Mouse (Mus musculus) ovary, adult 2 months (tissue): Measurements from ENCODE around the gene Fjx1. TPM values are rescaled to one million over a fixed set of nuclear protein-coding genes. Genes with fewer than 3 reads are reported as not detected.

Experiments used
- polyA plus RNA-seq: library from polyadenylated mRNA; depleted of rRNA; stranded (reverse); fragments of >200 nt; gene quantifications from 2 replicates; pipeline ENCODE4 v1.2.3, GENCODE M21; 2012; rRNA removed

The Fjx1 gene
- polyA plus RNA-seq, result 11.0 and 15.9 TPM in 2 replicates

DNA sequence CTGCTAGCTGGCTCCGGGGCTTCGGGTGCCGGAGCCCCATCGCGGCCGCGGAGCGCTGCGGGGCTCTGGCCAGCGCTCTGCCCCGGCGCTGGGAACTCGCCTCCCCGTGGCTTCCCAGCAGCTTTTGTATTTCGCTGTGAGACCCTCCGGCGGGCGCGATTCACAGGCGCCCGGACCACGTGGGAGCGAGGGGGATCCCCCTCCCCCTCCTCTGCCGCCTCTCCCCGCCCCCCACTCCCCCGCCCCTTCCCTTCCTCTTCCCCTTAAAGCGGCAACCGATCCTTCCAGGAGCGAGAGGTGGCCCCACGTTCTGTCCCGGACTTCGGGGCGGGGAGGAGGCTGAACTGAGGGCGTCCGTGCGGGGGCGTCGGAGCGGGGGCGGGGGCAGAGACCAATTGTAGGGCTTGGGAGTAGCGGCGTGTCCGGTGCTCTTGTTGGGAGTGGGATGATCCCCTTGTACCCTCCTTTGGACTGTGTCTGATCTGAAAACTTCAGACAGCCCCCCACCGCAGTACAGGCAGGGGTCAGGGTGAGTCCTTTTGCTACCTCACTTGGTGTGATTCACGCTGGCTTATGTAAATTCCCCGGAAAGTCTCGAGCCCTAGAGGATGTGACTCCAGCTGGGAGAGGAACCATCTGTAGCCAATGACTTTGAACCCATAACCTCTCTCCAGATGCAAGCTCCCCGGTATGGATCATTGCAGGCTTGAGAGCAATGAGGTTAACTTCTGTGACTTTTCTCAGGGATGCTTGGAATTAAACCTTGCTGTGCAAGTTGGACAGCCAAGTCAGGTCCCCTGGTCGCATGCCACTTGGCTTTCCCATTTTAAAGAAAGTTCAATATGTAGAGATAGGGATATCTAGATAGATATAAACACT lies at the start of gene Fjx1:
Fjx1 (minus strand) TSS at position 829 of the 879 bp plus-strand sequence.

DNA sequence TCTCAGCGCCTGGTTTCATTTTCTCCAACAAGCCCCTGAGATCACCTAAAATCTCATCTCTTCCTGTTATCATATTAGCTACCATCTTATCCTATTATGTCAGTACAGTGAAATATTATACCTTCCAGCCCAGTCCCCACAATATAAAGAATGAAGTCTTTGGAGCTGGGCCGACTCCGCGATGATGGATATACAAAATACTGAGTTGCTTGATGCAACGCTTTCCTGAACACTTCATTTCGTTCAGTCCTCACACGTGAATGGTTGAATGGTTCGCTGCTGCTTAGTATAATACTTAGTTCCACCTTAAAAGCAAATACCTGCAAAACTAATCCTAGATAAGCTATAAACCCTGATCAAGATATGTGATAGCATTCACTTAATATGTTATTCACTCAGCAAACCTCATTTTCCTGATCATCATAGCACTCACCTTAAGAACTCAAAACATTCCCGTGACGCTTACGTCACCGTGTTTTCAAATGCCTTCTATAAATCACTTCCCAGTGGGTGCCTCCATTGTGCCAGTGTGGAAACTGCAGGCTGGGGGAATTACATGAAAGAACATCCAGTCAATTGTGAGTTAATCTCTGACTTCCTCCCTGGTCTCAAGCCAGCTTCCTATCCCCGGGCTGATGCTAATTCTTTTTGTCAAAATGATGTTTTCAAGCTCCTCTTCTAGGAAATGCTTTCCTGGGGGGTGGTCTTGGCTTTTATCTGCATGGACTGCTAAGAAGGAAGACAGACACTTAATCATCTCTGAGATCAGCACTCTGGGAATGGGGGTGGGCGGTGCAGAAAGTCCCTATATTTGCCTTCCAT lies 44.7 kb downstream of the Fjx1 start, which contains the start of gene Trim44:
Trim44 (minus strand) TSS at position 466 of the 822 bp plus-strand sequence.

Other genes with a start within 250 kb of the Fjx1 start
- gene Trim44, start 44.7 kb downstream of the Fjx1 start, polyA plus RNA-seq, result 36.0 and 42.0 TPM in 2 replicates
- gene Pamr1, start 97.5 kb upstream of the Fjx1 start, polyA plus RNA-seq, result 11.9 and 25.6 TPM in 2 replicates
- gene Slc1a2, start 206.2 kb upstream of the Fjx1 start, polyA plus RNA-seq, result 0.03 and 0.23 TPM in 2 replicates